Mouse (Mus musculus): ENCODE measurements around the gene Cep295. TPM values are rescaled to one million over a fixed set of nuclear protein-coding genes. Genes with fewer than 3 reads are reported as not detected.

The Cep295 gene
- total and polyA plus RNA-seq, 3 experiments, result 57.0 to 1,483 (median 73.3) TPM

GRCm38 (mm10) chr9:15298451-15298850 lies 59.1 kb downstream of the Cep295 start:
- Histone ChIP-seq H3K36me3 (ENCODE audit: control insufficient read depth in 1 of 2, insufficient read depth in 2 of 2, low read length in 2 of 2) (peaks cover 0 to 19% of the 10 kb centered on the region in 2 experiments; a peak in 2 of 4 replicates), H3K27ac (ENCODE audit: control insufficient read depth, low read depth, low read length) (no peak overlapping the region), H3K4me3 (ENCODE audit: control insufficient read depth in 1 of 2, insufficient read depth in 1 of 2, low read depth in 2 of 2, low read length in 2 of 2) (no peak overlapping the region), H3K79me2 (ENCODE audit: control insufficient read depth, insufficient read depth, low read length, poor library complexity) (no peaks in the 10 kb centered on the region), H3K4me1 (ENCODE audit: control insufficient read depth in 1 of 2, insufficient read depth in 2 of 2, low read length in 2 of 2) (peaks cover 2 to 15% of the 10 kb centered on the region in 2 experiments; a peak in 3 of 4 replicates), H3K9ac (ENCODE audit: control insufficient read depth, low read depth, low read length, poor library complexity, severe bottlenecking) (no peak overlapping the region), H3K9me3 (replicated peaks; ENCODE audit: insufficient read depth, low read length) (no peaks in the 10 kb centered on the region), H3K27me3 (ENCODE audit: control insufficient read depth in 1 of 2, insufficient read depth in 2 of 2, low read length in 2 of 2) (no peaks in the 10 kb centered on the region)
- TF ChIP-seq RCOR1 (IDR thresholded peaks at IDR 0.05; ENCODE audit: low read depth, low read length) (no peak), SIN3A (IDR thresholded peaks at IDR 0.05; ENCODE audit: low read length) (no peak), MEF2A (IDR thresholded peaks at IDR 0.05; ENCODE audit: extremely low read depth, insufficient replicate concordance, low read depth, low read length, poor library complexity, severe bottlenecking) (no peak), NRF1 (IDR thresholded peaks at IDR 0.05; ENCODE audit: insufficient read depth, low read depth, low read length, poor library complexity, severe bottlenecking) (no peak), MYC (IDR thresholded peaks at IDR 0.05; ENCODE audit: low read depth, low read length) (no peak), BHLHE40 (IDR thresholded peaks at IDR 0.05; ENCODE audit: borderline replicate concordance, low read depth, low read length) (no peak), MAFK (IDR thresholded peaks at IDR 0.05; ENCODE audit: borderline replicate concordance, low read depth, low read length) (no peak), ETS1 (IDR thresholded peaks at IDR 0.05; ENCODE audit: low read depth, low read length) (no peak), RAD21 (IDR thresholded peaks at IDR 0.05; ENCODE audit: low read depth, low read length) (no peak), TAL1 (IDR thresholded peaks at IDR 0.05; ENCODE audit: low read length) (no peak), E2F4 (IDR thresholded peaks at IDR 0.05; ENCODE audit: borderline replicate concordance, low read depth, low read length) (no peak), CHD2 (IDR thresholded peaks at IDR 0.05; ENCODE audit: low read length) (no peak), POLR2AphosphoS5 (IDR thresholded peaks at IDR 0.05; ENCODE audit: borderline replicate concordance, low read depth, low read length) (no peak), ZMIZ1 (IDR thresholded peaks at IDR 0.05; ENCODE audit: low read depth, low read length) (no peak), ELF1 (IDR thresholded peaks at IDR 0.05; ENCODE audit: low read depth, low read length) (no peak)
- no peak for DNase-seq (ENCODE audit: low read depth, low spot score)

GRCm38 (mm10) chr9:15297112-15297511 lies 60.5 kb downstream of the Cep295 start:
- Histone ChIP-seq H3K79me2 (ENCODE audit: control insufficient read depth, insufficient read depth, low read length, poor library complexity) (no peaks in the 10 kb centered on the region), H3K36me3 (ENCODE audit: control insufficient read depth in 1 of 2, insufficient read depth in 2 of 2, low read length in 2 of 2) (peaks cover 0 to 17% of the 10 kb centered on the region in 2 experiments; a peak in 2 of 4 replicates), H3K27me3 (ENCODE audit: control insufficient read depth in 1 of 2, insufficient read depth in 2 of 2, low read length in 2 of 2) (no peaks in the 10 kb centered on the region), H3K9ac (ENCODE audit: control insufficient read depth, low read depth, low read length, poor library complexity, severe bottlenecking) (no peak overlapping the region), H3K4me1 (ENCODE audit: control insufficient read depth in 1 of 2, insufficient read depth in 2 of 2, low read length in 2 of 2) (peaks cover 2 to 10% of the 10 kb centered on the region in 2 experiments; a peak in 2 of 4 replicates), H3K9me3 (replicated peaks; ENCODE audit: insufficient read depth, low read length) (no peaks in the 10 kb centered on the region), H3K4me3 (ENCODE audit: control insufficient read depth in 1 of 2, insufficient read depth in 1 of 2, low read depth in 2 of 2, low read length in 2 of 2) (no peak overlapping the region), H3K27ac (ENCODE audit: control insufficient read depth, low read depth, low read length) (no peak overlapping the region)
- TF ChIP-seq GATA1 (IDR thresholded peaks at IDR 0.05; ENCODE audit: low read depth, low read length) (no peak), MXI1 (IDR thresholded peaks at IDR 0.05; ENCODE audit: low read depth, low read length) (no peak), UBTF (IDR thresholded peaks at IDR 0.05; ENCODE audit: borderline replicate concordance, insufficient read depth, low read depth, low read length) (no peak), RAD21 (IDR thresholded peaks at IDR 0.05; ENCODE audit: low read depth, low read length) (no peak), MEF2A (IDR thresholded peaks at IDR 0.05; ENCODE audit: extremely low read depth, insufficient replicate concordance, low read depth, low read length, poor library complexity, severe bottlenecking) (no peak), POLR2AphosphoS5 (IDR thresholded peaks at IDR 0.05; ENCODE audit: borderline replicate concordance, low read depth, low read length) (no peak)
- no peak for DNase-seq (ENCODE audit: low read depth, low spot score)

All from MEL (cell line).